Mouse (Mus musculus) cerebellum, adult 2 months (tissue): ENCODE measurements at regions not wholly inside any gene's neighbourhood (a gene's known extent, or its start where the extent isn't known, plus 50 kb on each side); places are given as distances from the start of the nearest gene placed in this dataset.

Experiments
- DNase-seq, 2 experiments: peaks; one replicate each; pipeline ENCODE4 v3.0.0; 2021
- H3K27ac ChIP-seq: fragments of 200-500 bp; 2 replicates; pipeline ENCODE4 v1.5.1; 2012; ENCODE audit warnings: low read length, control low read depth, inconsistent platforms; ENCODE audit not compliant: insufficient read depth
- H3K27me3 ChIP-seq: fragments of 200-500 bp; 2 replicates; pipeline ENCODE4 v1.6.1; 2012; ENCODE audit warnings: inconsistent platforms, mild to moderate bottlenecking, low read length, moderate library complexity; ENCODE audit not compliant: control insufficient read depth, insufficient read depth
- H3K4me1 ChIP-seq: fragments of 200-500 bp; 2 replicates; pipeline ENCODE4 v1.6.1; 2011; ENCODE audit warnings: low read length; ENCODE audit not compliant: control insufficient read depth, insufficient read depth
- H3K4me3 ChIP-seq: fragments of 200-500 bp; replicated peaks from 2 replicates; pipeline ENCODE3; 2011; ENCODE audit warnings: mild to moderate bottlenecking, low read depth, low read length, control low read depth; ENCODE audit not compliant: insufficient read depth
- CTCF ChIP-seq: fragments of 200-500 bp; IDR thresholded peaks from 2 replicates; pipeline ENCODE4 v1.5.1; 2011; ENCODE audit warnings: low read depth, mild to moderate bottlenecking, control low read depth, low read length, moderate library complexity, borderline replicate concordance; ENCODE audit not compliant: insufficient read depth
- POLR2A ChIP-seq: fragments of 200-500 bp; IDR thresholded peaks from 2 replicates; pipeline ENCODE4 v1.6.1; 2011; ENCODE audit warnings: low read length, control low read depth, borderline replicate concordance; ENCODE audit not compliant: insufficient read depth
- WGBS: fragments of 180-500 bp; shearing (Covaris S2); methylation state at CpG from one replicate; pipeline ENCODE4 v1.1.7; 2018; 5-methylcytosine and 5-hydroxymethylcytosine counted together

DNA sequence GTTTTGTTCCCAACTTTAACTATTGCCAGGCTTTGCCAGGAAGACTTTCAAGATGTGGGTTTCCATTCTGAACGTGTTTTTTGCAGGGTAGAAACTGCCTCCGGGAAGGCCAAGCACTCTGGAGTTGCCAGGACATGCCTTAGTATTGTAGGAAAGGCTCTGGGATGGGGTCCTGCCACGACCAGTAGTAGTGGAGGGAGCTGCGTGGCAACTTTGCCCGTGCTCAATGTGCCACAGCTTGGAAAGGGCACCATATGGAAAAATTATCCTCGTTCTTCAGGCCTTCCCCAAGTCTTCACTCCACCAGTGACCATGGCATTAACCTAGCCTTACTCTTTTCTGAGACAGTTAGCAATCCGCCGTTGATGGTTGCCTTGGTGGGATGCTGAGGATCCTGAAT, 72.5 kb upstream of the Ppara start:
- peak overlapping the region; percentile 32; the same call in 1 of the 2 replicates for H3K27ac ChIP-seq
- H3K4me3 ChIP-seq, result no peak overlapping the region
- H3K27me3 ChIP-seq, result no peaks in the 10 kb centered on the region
- TF ChIP-seq POLR2A (no peak), CTCF (no peak)
- peak in 1 of 2 experiments; percentile 41 for DNase-seq
- WGBS, result 62% methylated on average over 8 of the region's 8 CpGs
- peaks cover 33% of the 10 kb centered on the region for H3K4me1 ChIP-seq

DNA sequence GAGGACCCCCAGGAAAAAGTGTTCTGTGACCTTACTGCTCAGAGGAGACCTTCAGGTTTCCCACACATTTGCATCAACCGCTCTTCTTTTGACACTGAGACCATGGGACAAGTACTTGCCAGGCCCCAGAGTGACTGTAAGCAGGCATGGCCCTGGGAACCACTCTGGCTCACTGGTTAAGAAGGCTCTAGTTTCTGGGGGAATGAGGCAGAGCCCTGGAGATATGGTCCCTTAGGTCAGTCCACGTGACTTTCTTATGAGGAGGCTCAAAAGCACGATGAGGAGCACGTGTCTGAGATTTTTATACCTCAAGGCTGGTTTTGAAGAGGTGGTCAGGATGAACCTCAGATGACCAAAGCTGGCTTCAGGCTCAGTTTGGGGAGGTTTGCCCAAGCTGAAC, 72.1 kb upstream of the Ppara start:
- Histone ChIP-seq H3K27me3 (no peaks in the 10 kb centered on the region), H3K27ac (peak overlapping the region; percentile 32)
- 55% methylated on average over 4 of the region's 4 CpGs for WGBS

DNA sequence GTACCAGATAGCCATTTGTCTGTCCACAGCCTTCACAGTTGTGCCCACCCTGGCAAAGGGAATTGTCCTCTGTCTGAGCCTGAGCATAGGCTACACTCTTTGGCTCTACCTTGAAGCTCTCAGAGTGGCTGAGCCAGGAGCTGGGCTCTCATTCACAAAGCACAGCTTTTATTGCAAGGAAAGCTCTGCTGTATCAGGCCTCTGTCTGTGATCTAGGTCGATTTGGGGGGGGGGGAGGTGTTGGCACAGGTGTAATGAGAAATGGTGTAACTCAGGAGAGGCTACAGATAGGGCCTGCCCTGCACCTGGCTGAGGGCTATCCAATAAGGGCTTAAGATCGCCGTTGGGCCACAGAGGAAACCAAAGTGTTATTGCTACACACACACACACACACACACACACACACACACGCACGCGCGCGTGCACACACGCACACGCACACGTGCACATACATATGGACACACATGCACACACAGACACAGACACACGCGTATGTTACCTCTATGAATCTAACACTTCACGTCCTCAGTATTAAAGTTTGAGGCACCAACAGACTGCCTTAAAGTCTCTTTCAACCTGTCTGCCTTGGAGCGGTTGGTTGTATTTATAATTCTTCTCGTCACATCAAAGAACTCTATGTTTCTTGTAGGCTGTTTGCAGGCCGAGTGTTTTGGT, 70.9 kb upstream of the Ppara start:
- no peak for TF ChIP-seq POLR2A
- TF ChIP-seq CTCF, result no peak
- Histone ChIP-seq H3K4me1 (peaks cover 25% of the 10 kb centered on the region), H3K27ac (peak overlapping the region; percentile 100), H3K27me3 (no peaks in the 10 kb centered on the region), H3K4me3 (peak overlapping the region; percentile 59)
- DNase-seq, result peak; percentile 48 to 64
- 38% methylated on average over 17 of the region's 17 CpGs for WGBS

More for the DNA sequence above, 72.1 kb upstream of the Ppara start:
- TF ChIP-seq POLR2A, result no peak
- no peak for TF ChIP-seq CTCF
- Histone ChIP-seq H3K4me1 (peaks cover 30% of the 10 kb centered on the region), H3K4me3 (no peak overlapping the region)
- peak in 1 of 2 experiments; percentile 51 for DNase-seq

- 10% methylated on average over 10 of the region's 10 CpGs for WGBS
- TF ChIP-seq CTCF (no peak), POLR2A (no peak)
- peak overlapping the region; percentile 100 for H3K27ac ChIP-seq
- H3K27me3 ChIP-seq, result no peaks in the 10 kb centered on the region
- peaks cover 28% of the 10 kb centered on the region for H3K4me1 ChIP-seq
- DNase-seq, result peak; percentile 56 to 68
- H3K4me3 ChIP-seq, result peak overlapping the region; percentile 25
Measured at GRCm38 (mm10) chr15:85664432-85664828, 70.4 kb upstream of the Ppara start.

DNA sequence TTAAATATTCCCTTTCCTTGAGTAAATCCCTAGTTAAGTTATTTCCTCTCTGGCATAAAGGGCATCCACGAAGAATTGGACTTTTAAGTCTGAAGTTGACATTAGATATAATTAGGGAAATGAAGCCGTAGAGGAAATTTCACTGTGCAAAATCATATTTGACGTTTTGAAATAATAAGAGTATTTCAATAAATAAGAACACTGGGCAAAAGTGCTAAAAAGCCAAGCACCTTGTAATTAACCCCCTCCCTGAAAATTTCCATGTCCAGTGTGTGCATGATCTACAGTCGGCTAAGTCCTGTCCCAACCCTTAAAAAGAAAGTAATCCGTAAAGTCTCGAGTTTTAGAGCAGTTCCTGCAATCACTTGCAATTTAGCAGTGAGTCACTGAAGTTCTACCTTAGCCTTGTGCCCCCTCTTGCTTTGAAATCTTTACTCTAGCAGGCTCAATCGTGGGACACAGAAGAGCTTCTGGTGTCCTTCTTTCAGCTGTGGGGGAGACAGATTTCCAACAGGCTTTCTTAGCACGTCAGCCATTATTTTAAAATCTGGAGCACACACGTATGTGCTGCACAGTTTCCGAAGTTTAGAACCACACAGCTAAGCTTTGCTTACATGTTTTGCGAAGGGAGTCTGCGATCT, 69.5 kb upstream of the Ppara start:
- peak overlapping the region; percentile 97 for H3K27ac ChIP-seq
- H3K27me3 ChIP-seq, result no peaks in the 10 kb centered on the region
- H3K4me3 ChIP-seq, result peak overlapping the region; percentile 47
- DNase-seq, result peak; percentile 44 to 63
- H3K4me1 ChIP-seq, result peaks cover 28% of the 10 kb centered on the region
- TF ChIP-seq CTCF, result no peak
- TF ChIP-seq POLR2A, result no peak
- 7% methylated on average over 12 of the region's 12 CpGs for WGBS

- Histone ChIP-seq H3K27me3 (no peaks in the 10 kb centered on the region), H3K4me1 (peaks cover 19% of the 10 kb centered on the region), H3K4me3 (peak overlapping the region; percentile 54), H3K27ac (peak overlapping the region; percentile 96)
- peak; percentile 51 to 70 for DNase-seq
- TF ChIP-seq POLR2A (no peak), CTCF (no peak)
- 4% methylated on average over 9 of the region's 9 CpGs for WGBS
Measured at GRCm38 (mm10) chr15:85666496-85666895, 68.3 kb upstream of the Ppara start.

DNA sequence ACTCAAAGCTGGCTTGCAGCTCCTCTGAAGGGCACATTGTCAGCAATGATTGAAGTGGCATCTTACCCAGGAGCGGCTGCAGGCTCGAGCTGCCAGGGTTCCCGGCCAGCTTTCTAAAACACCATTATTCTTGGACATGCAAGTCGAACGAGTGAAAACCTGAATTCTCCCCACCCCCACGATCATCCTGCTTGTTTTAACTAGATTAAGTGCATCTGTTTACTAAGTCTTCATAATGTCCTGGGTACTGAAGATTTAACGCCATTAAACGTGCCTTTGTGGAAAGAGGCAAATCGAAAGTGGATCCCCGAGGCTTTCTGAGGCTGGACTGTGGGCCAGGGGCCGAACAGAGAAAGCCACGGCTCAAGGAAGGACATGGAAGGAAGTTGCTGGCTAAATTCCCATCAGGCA, 67.4 kb upstream of the Ppara start:
- H3K27me3 ChIP-seq, result no peaks in the 10 kb centered on the region
- DNase-seq, result peak; percentile 72 to 75

More for the DNA sequence above, 67.4 kb upstream of the Ppara start:
- Histone ChIP-seq H3K27ac (peak overlapping the region; percentile 94), H3K4me3 (peak overlapping the region; percentile 61), H3K4me1 (peaks cover 15% of the 10 kb centered on the region)
- under 1% methylated on average over 12 of the region's 12 CpGs for WGBS
- TF ChIP-seq POLR2A (no peak), CTCF (no peak)
